Mouse (Mus musculus) forebrain, embryonic 14.5 days (tissue): ENCODE results near the gene Slc35f3. TPM values are rescaled to one million over a fixed set of nuclear protein-coding genes. Genes with fewer than 3 reads are reported as not detected.

Experiments used
- ATAC-seq: fragments of 200-750 bp; cut with Nextera tagmentation; 2 replicates; pipeline ENCODE4 v1.8.0; 2017; ENCODE audit warnings: mild to moderate bottlenecking, moderate library complexity
- DNase-seq: peaks from one replicate; pipeline ENCODE4 v3.0.0-alpha.2; 2015; ENCODE audit warnings: low spot score
- H3K27ac ChIP-seq: fragments of 300-500 bp; sonication (generic); 2 replicates; pipeline ENCODE4 v1.5.1; 2014; ENCODE audit warnings: low read depth, mild to moderate bottlenecking, control low read depth, low read length, moderate library complexity
- H3K27me3 ChIP-seq: fragments of 300-500 bp; sonication (generic); replicated peaks from 2 replicates; pipeline ENCODE4 v1.6.1; 2014; ENCODE audit warnings: low read length, control low read depth, mixed read lengths; ENCODE audit not compliant: control insufficient read depth, insufficient read depth
- H3K36me3 ChIP-seq: fragments of 300-500 bp; sonication (generic); 2 replicates; pipeline ENCODE4 v1.6.1; 2014; ENCODE audit warnings: low read length, control low read depth; ENCODE audit not compliant: control insufficient read depth, insufficient read depth
- H3K4me1 ChIP-seq: fragments of 300-500 bp; sonication (generic); 2 replicates; pipeline ENCODE4 v1.6.1; 2014; ENCODE audit warnings: antibody characterized with exemption, low read length, control low read depth; ENCODE audit not compliant: control insufficient read depth, insufficient read depth
- H3K4me2 ChIP-seq: fragments of 300-500 bp; sonication (generic); 2 replicates; pipeline ENCODE4 v1.6.1; 2014; ENCODE audit warnings: mild to moderate bottlenecking, control low read depth, low read length
- H3K4me3 ChIP-seq: fragments of 300-500 bp; sonication (generic); 2 replicates; pipeline ENCODE4 v1.5.1; 2014; ENCODE audit warnings: low read depth, low read length, control low read depth
- H3K9ac ChIP-seq: fragments of 300-500 bp; sonication (generic); 2 replicates; pipeline ENCODE4 v1.6.1; 2014; ENCODE audit warnings: mild to moderate bottlenecking, low read length, control low read depth, moderate library complexity
- H3K9me3 ChIP-seq: fragments of 300-500 bp; sonication (generic); replicated peaks from 2 replicates; pipeline ENCODE4 v1.6.1; 2016; ENCODE audit warnings: low read length, control low read depth, mixed read lengths; ENCODE audit not compliant: control insufficient read depth
- WGBS: fragments of 180-500 bp; shearing (Covaris S2); extraction: QIAGEN DNeasy Blood & Tissue Kit; methylation state at CpG from one replicate; pipeline ENCODE4 v1.1.7; 2014; 5-methylcytosine and 5-hydroxymethylcytosine counted together
- polyA plus RNA-seq: library from polyadenylated mRNA; unstranded; fragments of >200 nt; fragmentation: Nextera tagmentation; extraction: Ambion mirVana; gene quantifications from 2 replicates; pipeline ENCODE4 v1.2.1, GENCODE M21; 2014

The Slc35f3 gene
- polyA plus RNA-seq, 1 experiment from 2014 or later, result 0.24 TPM

- H3K9me3 ChIP-seq, result no peaks in the 10 kb centered on the region
- no peak overlapping the region for H3K4me2 ChIP-seq
- no peaks in the 10 kb centered on the region for H3K4me1 ChIP-seq
- H3K27me3 ChIP-seq, result no peaks in the 10 kb centered on the region
- no peak overlapping the region for H3K9ac ChIP-seq
- no peak overlapping the region for H3K27ac ChIP-seq
- ATAC-seq (no peak), DNase-seq (no peak)
- H3K36me3 ChIP-seq, result peaks cover 79% of the 10 kb centered on the region
- H3K4me3 ChIP-seq, result no peak overlapping the region
- 93% methylated on average over 5 of the region's 5 CpGs for WGBS
Observed at GRCm38 (mm10) chr8:126429635-126430034, 131.3 kb downstream of the Slc35f3 start.

GRCm38 (mm10) chr8:126433827-126434226 lies 135.5 kb downstream of the Slc35f3 start:
- H3K4me2 ChIP-seq, result no peak overlapping the region
- no peak overlapping the region for H3K4me3 ChIP-seq
- H3K36me3 ChIP-seq, result peaks cover 68% of the 10 kb centered on the region
- DNase-seq, result peak; percentile 40
- 91% methylated on average over 7 of the region's 7 CpGs for WGBS
- no peak overlapping the region for H3K27ac ChIP-seq
- H3K9me3 ChIP-seq, result no peaks in the 10 kb centered on the region
- H3K9ac ChIP-seq, result no peak overlapping the region
- no peaks in the 10 kb centered on the region for H3K4me1 ChIP-seq
- no peak for ATAC-seq
- no peaks in the 10 kb centered on the region for H3K27me3 ChIP-seq

- no peak overlapping the region for H3K4me2 ChIP-seq
- no peaks in the 10 kb centered on the region for H3K4me1 ChIP-seq
- no peaks in the 10 kb centered on the region for H3K27me3 ChIP-seq
- no peak overlapping the region for H3K4me3 ChIP-seq
- no peak for ATAC-seq
- H3K27ac ChIP-seq, result no peak overlapping the region
- DNase-seq, result no peak
- peaks cover 48% of the 10 kb centered on the region for H3K36me3 ChIP-seq
- no peaks in the 10 kb centered on the region for H3K9me3 ChIP-seq
- 71% methylated on average over 2 of the region's 2 CpGs for WGBS
- no peak overlapping the region for H3K9ac ChIP-seq
Observed at GRCm38 (mm10) chr8:126438937-126439336, 140.6 kb downstream of the Slc35f3 start.

Other genes starting within 250 kb of the Slc35f3 start
- gene Coa6, start 124.0 kb downstream of the Slc35f3 start, polyA plus RNA-seq, result 44.9 and 48.8 TPM in 2 replicates
- gene Tarbp1, start 176.5 kb downstream of the Slc35f3 start, polyA plus RNA-seq, result 1.5 and 2.1 TPM in 2 replicates